Mouse (Mus musculus) MEL-GATA-1-ER (cell line): ENCODE measurements around the gene Ccdc63.
"Not testable (repeated sequence)": the region's sequence is repeated elsewhere in the genome, so short reads cannot be mapped to it uniquely, and the experiment has no call there.

Experiments used
- DNase-seq: peaks from one replicate; pipeline ENCODE4 v3.0.0-alpha.2; 2012; ENCODE audit warnings: low read depth; ENCODE audit errors: extremely low read depth

The Ccdc63 gene

GRCm38 (mm10) chr5:122149259-122149658 is 8.6 kb upstream of the Ccdc63 start:
- no peak for DNase-seq

GRCm38 (mm10) chr5:122148107-122148506 is 7.5 kb upstream of the Ccdc63 start:
- DNase-seq, result no peak

GRCm38 (mm10) chr5:122146609-122147008 is 6.0 kb upstream of the Ccdc63 start:
- no peak for DNase-seq

GRCm38 (mm10) chr5:122146056-122146580 is 5.5 kb upstream of the Ccdc63 start:
- no peak for DNase-seq

GRCm38 (mm10) chr5:122145381-122146055 is 4.9 kb upstream of the Ccdc63 start:
- peak; percentile 96 for DNase-seq

GRCm38 (mm10) chr5:122144825-122145224 is 4.2 kb upstream of the Ccdc63 start:
- no peak for DNase-seq

- DNase-seq, result no peak
These were observed 2.9 kb upstream of the Ccdc63 start for GRCm38 (mm10) chr5:122143543-122143942.

- peak; percentile 74 for DNase-seq
These were observed 1.8 kb upstream of the Ccdc63 start for GRCm38 (mm10) chr5:122142230-122142992.

- DNase-seq, result not testable (repeated sequence)
These were observed 852 bp downstream of the Ccdc63 start for GRCm38 (mm10) chr5:122139771-122140170.

GRCm38 (mm10) chr5:122138856-122139255 is 1.8 kb downstream of the Ccdc63 start:
- no peak for DNase-seq

- peak; percentile 53 for DNase-seq
These were observed 3.9 kb downstream of the Ccdc63 start for GRCm38 (mm10) chr5:122136508-122137408.

GRCm38 (mm10) chr5:122135290-122135882 is 5.2 kb downstream of the Ccdc63 start:
- DNase-seq, result no peak

- DNase-seq, result no peak
These were observed 6.0 kb downstream of the Ccdc63 start for GRCm38 (mm10) chr5:122134395-122135289.

- no peak for DNase-seq
These were observed 7.6 kb downstream of the Ccdc63 start for GRCm38 (mm10) chr5:122133050-122133389.

- peak; percentile 50 for DNase-seq
These were observed 8.2 kb downstream of the Ccdc63 start for GRCm38 (mm10) chr5:122132167-122133049.

- DNase-seq, result peak; percentile 85
These were observed 9.3 kb downstream of the Ccdc63 start for GRCm38 (mm10) chr5:122131076-122132051.

GRCm38 (mm10) chr5:122130341-122130998 is 10.2 kb downstream of the Ccdc63 start:
- DNase-seq, result no peak
